ENCODE assay signal across 8 mouse cellular contexts in the genomic region with DNA sequence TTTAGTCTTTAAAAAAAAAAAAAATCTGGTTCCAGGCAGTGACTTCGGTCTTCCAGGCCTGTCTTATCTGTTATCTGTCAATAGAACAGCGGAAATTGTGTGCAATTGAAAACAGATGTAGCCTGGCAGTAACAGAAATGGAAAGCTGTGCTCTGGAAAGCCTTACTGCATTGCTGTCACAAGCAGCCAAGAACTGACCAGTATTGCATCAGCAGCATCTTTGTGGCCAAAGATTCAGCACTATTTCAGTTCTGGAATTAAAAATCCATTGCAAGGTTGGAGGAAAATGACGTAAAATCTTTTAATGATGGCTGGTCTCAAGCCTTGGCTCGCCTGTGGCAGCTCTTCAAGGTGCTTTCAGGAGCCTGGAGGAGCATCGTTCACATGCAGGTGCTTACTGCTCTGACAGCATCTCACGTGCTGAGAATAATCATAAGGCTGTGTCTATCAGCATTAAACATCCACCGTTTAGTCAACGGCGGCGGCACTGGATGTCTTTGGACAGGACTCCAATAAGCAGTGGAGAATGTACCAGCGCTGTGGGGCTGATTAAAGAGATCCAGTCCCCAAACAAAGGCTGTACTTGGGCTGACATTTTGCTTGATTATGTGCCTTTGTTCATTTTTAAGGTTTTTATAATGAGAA.
DNase-seq lines count a peak whose midpoint lies in the region; ATAC-seq and TF ChIP-seq lines count a peak whose summit lies in the region.

No protein-coding gene starts in this region.

- peaks cover 4% of the 10 kb centered on the region for H3K4me1 ChIP-seq in heart, embryonic 11.5 days (ENCODE audit: control insufficient read depth, insufficient read depth, low read length)
- H3K4me1 ChIP-seq in heart, postnatal 0 days (ENCODE audit: control insufficient read depth, insufficient read depth) = no peaks in the 10 kb centered on the region
- H3K4me1 ChIP-seq in kidney, embryonic 15.5 days = no peaks in the 10 kb centered on the region

- H3K9ac ChIP-seq in heart, embryonic 11.5 days (ENCODE audit: low read depth, low read length) = no peak overlapping the region
- H3K9ac ChIP-seq in heart, postnatal 0 days (replicated peaks; ENCODE audit: low read depth, low read length) = no peak overlapping the region
- no peak overlapping the region for H3K9ac ChIP-seq in kidney, embryonic 15.5 days

- H3K36me3 ChIP-seq in heart, embryonic 11.5 days (ENCODE audit: control insufficient read depth, insufficient read depth, low read length) = no peaks in the 10 kb centered on the region
- H3K36me3 ChIP-seq in heart, postnatal 0 days (replicated peaks; ENCODE audit: control insufficient read depth, insufficient read depth, low read length) = no peaks in the 10 kb centered on the region
- H3K36me3 ChIP-seq in kidney, embryonic 15.5 days = no peaks in the 10 kb centered on the region

- no peak overlapping the region for H3K27ac ChIP-seq in heart, embryonic 11.5 days (ENCODE audit: low read depth, low read length)
- no peak overlapping the region for H3K27ac ChIP-seq in heart, postnatal 0 days (ENCODE audit: low read depth)
- no peak overlapping the region for H3K27ac ChIP-seq in kidney, embryonic 15.5 days

- TF ChIP-seq EP300 in heart, postnatal 0 days (IDR thresholded peaks at IDR 0.05; ENCODE audit: low read depth) = no peak

- H3K4me3 ChIP-seq in heart, embryonic 11.5 days (ENCODE audit: low read depth, low read length) = no peak overlapping the region
- H3K4me3 ChIP-seq in heart, postnatal 0 days (ENCODE audit: low read depth, low read length) = no peak overlapping the region
- H3K4me3 ChIP-seq in kidney, embryonic 15.5 days (replicated peaks) = no peak overlapping the region

- DNase-seq in heart, adult 18-20 months = peak; percentile 64 to 83
- peak; percentile 76 for DNase-seq in embryo, embryonic 10 days (ENCODE audit: low spot score)
- DNase-seq in heart, postnatal 0 days (ENCODE audit: low spot score) = peak; percentile 16
- peak; percentile 30 for DNase-seq in mesoderm, embryonic 11.5 days (ENCODE audit: low read depth, low spot score)
- DNase-seq in right cerebral cortex, postnatal 14 days = no peak
- DNase-seq in spleen, postnatal 14 days (ENCODE audit: low spot score in 2 of 2) = no peak

- WGBS in heart, embryonic 11.5 days (ENCODE audit: insufficient replicate concordance) = 56% methylated on average over 11 of the region's 11 CpGs
- 52% methylated on average over 11 of the region's 11 CpGs for WGBS in heart, postnatal 0 days
- 73% methylated on average over 11 of the region's 11 CpGs for WGBS in kidney, embryonic 15.5 days

- H3K27me3 ChIP-seq in heart, embryonic 11.5 days (ENCODE audit: control insufficient read depth, insufficient read depth, low read length) = no peaks in the 10 kb centered on the region
- no peaks in the 10 kb centered on the region for H3K27me3 ChIP-seq in heart, postnatal 0 days (ENCODE audit: control insufficient read depth, insufficient read depth, low read length)
- H3K27me3 ChIP-seq in kidney, embryonic 15.5 days = no peaks in the 10 kb centered on the region

- H3K9me3 ChIP-seq in heart, embryonic 11.5 days (replicated peaks; ENCODE audit: control insufficient read depth, low read length) = no peaks in the 10 kb centered on the region
- H3K9me3 ChIP-seq in heart, postnatal 0 days (replicated peaks; ENCODE audit: control insufficient read depth, low read length) = no peaks in the 10 kb centered on the region
- H3K9me3 ChIP-seq in kidney, embryonic 15.5 days (replicated peaks) = no peaks in the 10 kb centered on the region

- H3K4me2 ChIP-seq in heart, embryonic 11.5 days = no peak overlapping the region; the same call in 1 of the 2 replicates
- H3K4me2 ChIP-seq in heart, postnatal 0 days (ENCODE audit: low read depth, low read length) = no peak overlapping the region
- H3K4me2 ChIP-seq in kidney, embryonic 15.5 days = no peak overlapping the region

- no peak for ATAC-seq in heart, embryonic 11.5 days (replicated peaks; ENCODE audit: insufficient number of reproducible peaks, low FRiP score, low TSS enrichment)
- peak; percentile 44; the same call in 1 of the 2 replicates for ATAC-seq in heart, postnatal 0 days (ENCODE audit: insufficient read depth, low read depth)
- ATAC-seq in kidney, embryonic 15.5 days (replicated peaks; ENCODE audit: low FRiP score) = no peak

- TF ChIP-seq CTCF in heart, postnatal 0 days (IDR thresholded peaks at IDR 0.05; ENCODE audit: low read depth) = no peak

Comparison
In these comparisons a context has a peak if more than half of its experiments do, and no peak if none do; other contexts are left out.
1. DNase-seq: peak in heart, adult 18-20 months (2 of 2), embryo, embryonic 10 days (single experiment), heart, postnatal 0 days (single experiment) and mesoderm, embryonic 11.5 days (single experiment); none in right cerebral cortex, postnatal 14 days (single experiment) and spleen, postnatal 14 days (0 of 2).